Mouse (Mus musculus) adrenal gland, postnatal 14 days (tissue): ENCODE data around the gene Ccr1. TPM values are rescaled to one million over a fixed set of nuclear protein-coding genes. Genes with fewer than 3 reads are reported as not detected.

ENCODE experiments used
- DNase-seq: peaks from one replicate; pipeline ENCODE4 v3.0.0; 2021; ENCODE audit warnings: mixed read lengths
- total RNA-seq: library from RNA; stranded (reverse); gene quantifications from 2 replicates; pipeline ENCODE4 v1.2.3, GENCODE M21; 2021

Gene Ccr1
- total RNA-seq, 1 experiment from 2014 or later = 0.89 TPM

DNA sequence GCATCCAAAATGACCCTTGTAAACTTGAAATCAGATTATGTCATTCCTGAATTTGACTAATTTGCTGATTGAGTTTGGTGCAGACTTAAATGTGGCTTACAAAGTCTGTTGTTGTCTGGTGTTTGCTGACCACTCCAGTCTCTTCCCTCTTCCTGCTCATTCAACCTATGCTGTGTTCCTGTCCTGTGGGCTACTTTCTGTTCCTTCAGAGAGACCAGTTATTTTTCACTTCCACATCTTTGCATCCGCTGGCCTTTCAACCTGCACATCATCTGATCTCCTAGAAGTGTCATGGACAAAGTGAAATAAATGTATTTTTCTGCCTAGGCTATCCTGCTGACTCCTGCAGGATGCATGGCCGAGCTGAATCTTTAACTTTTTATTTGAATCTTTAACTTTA, 14.9 kb downstream of the Ccr1 start:
- DNase-seq = no peak

DNA sequence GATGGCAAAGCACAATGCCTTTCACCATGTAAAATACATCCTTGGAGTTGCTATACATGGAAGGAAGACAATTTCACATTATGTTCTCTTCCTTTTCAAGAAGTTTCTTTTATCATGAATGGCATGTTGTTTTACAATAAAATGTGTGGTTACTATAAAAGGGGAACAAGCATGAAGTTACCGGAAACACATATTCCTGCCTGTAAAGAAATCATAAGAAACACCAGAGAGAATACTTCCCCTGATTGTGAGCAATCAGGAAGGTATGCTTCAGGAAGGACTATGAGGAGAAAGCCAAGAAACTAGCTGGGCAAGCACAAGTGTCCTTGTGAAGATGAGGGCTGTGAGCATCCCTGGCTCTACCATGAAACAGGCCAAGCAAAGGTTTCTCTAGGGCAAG, 17.3 kb downstream of the Ccr1 start:
- no peak for DNase-seq

DNA sequence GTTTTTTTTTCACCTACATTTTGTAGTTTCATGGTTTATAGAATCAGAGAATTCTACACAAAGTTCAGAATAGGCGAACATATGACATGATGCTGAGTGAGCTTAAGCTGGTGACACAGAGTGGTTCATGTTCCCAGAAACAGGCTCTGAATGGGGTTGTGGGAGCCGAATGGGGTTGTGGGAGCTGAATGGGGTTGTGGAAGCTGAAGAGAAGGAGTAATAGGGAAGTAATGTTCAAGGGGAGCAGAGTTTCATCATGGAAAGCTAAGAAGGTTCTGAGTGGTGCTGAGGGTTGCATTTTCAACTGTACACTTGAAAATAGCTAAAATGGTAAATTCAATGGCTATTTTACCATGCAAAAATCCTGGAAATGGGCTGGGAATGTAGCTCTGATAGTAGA, 19.1 kb downstream of the Ccr1 start:
- no peak for DNase-seq

DNA sequence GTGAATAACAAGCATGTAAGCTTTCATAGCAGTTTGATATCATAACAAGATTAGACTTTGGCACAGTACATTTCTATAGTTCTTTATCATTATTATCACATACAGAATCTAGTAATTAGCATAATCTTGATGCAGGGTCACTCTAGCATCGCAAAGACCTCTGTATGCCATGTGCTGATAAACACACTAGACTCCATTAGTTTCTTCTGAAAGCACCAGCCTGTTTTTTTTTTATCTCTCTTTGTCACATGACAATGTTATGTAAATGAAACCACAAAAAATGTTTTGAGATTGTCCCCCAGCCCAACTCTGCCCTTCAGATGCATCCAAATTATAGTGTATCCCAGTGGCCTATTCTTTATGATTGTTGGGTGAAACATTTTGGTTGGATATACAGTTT, 20.7 kb downstream of the Ccr1 start:
- DNase-seq = no peak

DNA sequence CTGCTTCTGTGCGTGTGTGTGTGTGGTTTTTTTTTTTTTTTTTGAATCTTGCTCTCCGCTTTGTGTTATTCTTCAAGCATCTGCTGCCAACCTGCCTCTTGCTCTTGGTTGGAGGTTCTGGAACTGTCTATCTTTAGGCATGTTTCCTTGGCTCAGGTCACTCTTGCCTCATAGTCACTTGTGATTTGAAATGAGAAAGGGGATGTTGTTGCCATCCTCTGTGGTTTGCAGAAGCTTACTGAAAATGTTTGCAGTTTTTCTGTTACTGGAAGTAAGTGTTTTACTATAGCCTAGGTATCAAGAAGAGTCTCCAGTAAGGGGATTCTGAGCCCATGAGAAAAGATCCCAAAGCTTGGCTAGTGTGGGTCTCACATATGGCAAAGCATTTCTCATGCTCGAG, 26.5 kb downstream of the Ccr1 start:
- DNase-seq = no peak

DNA sequence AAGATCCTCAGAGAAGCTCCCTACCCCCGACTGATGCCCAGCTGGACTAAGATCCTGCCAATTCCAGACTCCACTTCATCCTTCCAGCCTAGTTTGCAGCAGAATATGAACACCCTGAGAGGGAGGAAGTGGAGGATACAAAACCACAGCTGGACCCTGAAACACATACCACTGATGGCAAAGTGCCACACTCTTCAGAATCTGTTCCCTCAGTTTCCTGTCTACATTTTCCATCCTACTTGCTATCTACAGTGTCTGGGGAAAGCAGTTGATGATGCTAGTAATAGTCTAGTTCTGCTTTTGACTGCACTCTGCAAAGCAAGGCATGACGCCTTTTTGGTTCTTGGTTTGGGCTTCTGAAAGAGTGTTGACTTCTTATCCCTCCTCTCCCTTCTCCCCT, 27.2 kb downstream of the Ccr1 start:
- DNase-seq = no peak

DNA sequence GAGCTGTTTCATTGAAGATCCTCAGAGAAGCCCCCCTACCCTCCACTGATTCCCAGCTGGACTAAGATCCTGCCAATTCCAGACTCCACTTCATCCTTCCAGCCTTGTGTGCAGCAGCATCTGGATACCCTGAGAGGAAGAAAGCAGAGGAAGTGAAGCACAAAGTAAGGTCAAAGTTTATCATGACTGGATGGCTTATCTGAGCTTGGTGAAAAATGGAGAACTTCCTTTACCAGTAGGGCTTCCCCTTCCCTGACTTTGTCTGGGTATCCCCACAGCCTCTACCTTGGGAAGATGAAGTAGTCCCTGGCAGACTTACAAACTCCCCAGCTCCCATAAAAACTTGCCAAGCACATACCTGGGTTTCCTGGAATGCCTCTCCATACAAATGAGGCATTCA, 27.9 kb downstream of the Ccr1 start:
- DNase-seq = no peak

DNA sequence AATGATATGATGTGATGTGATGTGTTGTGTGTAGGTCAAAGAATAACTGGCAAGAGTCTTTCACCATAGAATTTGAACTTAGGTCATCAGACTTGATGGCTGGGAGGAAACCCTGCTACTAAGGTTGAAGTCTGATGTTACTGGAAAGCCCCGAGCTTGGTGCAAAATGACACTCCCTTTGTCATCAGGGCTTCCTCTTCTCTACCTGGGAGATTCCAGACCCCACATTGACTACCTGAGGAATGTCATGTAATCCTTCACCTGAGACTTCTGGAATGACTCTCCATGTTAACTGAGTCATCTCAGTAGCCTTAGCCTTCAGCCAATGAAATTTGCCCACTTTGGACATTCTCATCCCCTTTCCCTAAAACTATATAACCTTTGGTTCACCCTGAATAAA, 28.3 kb downstream of the Ccr1 start:
- DNase-seq = no peak

DNA sequence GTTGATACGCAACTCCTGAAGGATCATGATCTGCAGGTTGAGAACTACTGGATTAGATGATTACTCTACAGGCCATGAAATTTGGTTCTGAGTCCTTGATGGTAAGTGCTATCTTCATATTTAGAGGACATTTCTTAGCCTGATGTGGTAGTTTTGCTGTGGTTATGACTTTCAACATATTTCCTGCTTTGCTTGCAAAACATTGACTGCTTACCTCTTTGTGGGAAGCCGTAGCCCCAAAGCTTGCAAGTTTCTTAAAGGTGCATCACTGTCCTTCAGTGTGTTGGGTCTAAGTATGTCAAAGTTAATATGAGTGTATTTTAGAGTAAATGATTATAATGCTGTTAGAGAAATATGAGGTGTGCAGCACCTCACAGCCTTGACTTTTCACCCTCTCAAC, 30.5 kb downstream of the Ccr1 start:
- DNase-seq = no peak

DNA sequence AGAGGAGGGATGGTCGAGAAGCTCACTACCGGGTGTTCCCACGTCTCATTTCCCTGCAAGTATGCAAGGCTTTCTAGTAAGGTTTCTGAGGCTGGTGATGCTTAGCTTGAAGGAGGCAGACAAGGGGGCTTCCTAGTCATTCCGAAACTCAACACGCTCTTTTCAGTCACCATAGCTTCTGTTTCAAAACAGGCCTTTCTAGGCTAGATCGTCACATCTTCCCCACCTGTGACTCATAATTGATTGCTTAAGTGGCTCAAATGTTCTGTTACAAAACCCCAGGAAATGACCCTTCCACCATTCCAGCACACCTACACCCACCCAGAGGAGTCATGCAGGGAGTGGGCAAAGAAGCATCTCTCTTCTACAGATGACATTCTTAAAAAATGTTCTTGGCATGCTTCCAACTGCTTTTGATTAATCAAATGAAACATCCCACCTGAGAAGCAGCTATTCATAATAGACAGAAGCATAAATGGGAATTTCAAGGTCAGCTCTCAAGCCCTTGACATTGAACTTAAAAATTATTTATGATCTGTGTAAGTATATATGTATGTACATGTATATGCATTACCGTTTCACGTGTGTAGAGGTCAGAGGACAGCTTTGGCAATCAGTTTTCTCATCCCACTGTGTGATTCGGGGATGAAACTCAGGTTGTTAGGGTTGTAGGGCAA, 31.8 kb downstream of the Ccr1 start:
- DNase-seq = no peak

DNA sequence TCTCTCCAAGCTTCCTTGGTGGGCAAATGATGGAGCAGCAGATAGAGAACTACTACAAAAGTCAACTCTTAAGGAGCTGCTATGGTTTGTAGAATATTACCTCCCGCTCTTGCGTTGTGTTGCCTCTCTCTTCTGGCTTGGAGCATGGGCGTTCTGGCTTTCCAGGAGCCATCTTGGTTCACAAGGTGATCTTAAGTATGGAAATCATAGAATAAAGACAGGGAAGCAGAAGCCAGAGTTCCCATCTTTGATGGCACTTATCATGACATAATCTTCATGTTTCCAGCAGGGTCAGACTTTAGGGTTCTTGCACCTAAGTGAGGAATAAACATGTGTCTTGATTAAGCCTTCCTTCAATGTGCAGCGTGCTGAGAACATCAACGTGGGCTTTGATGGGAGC, 32.7 kb downstream of the Ccr1 start:
- no peak for DNase-seq

DNA sequence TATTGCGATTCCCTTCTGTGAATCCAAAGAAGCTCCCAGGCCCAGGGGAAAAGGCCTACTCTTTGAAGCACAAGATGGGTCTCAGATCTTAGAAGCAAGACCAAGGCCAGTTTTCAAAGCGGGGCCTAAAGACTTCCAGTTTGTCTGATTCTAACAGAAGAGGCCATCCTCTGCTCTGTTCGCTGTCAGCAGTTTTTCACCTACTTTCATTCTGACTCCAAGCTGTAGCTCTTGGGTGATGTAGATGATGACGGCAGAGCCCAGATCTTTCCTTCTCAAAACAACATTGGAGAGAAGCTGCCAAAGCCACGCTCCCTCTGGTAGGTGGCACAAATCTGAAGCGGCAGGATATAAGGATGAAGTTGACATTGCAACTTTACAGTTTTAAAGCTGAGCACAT, 33.1 kb downstream of the Ccr1 start:
- no peak for DNase-seq

DNA sequence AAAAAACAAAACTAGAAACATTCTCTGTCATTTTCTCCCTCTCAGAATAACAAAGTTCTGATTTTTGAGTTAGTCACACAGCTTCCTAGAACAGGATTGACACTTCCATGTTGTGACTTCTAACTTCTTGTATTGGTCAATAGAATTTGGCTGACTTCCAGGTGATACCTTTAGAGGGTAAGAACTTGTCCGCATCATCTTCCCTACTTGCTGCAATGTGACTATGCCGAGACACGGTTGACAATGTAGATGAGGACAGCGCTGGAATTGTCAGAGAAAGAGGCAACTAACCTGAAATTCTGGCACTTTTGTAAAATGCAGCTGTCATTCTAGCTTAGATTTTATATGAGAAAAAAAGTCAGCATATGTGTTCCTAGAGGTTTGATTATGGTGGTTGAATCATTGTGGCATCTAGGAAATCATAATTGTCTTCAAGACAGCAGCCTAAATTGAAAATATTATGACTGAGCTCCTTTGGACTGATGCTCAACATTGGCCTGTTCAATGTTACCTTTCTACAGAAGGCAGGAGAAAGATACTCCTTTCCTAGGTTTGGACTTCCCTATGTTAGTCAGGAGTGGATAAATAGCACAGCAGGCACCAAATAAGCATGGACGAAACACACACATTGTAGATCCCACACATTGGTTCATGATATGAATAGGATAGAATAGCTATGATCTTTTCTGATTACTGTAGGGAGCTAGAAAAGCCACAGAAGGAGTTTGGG, 34.6 kb downstream of the Ccr1 start:
- no peak for DNase-seq

DNA sequence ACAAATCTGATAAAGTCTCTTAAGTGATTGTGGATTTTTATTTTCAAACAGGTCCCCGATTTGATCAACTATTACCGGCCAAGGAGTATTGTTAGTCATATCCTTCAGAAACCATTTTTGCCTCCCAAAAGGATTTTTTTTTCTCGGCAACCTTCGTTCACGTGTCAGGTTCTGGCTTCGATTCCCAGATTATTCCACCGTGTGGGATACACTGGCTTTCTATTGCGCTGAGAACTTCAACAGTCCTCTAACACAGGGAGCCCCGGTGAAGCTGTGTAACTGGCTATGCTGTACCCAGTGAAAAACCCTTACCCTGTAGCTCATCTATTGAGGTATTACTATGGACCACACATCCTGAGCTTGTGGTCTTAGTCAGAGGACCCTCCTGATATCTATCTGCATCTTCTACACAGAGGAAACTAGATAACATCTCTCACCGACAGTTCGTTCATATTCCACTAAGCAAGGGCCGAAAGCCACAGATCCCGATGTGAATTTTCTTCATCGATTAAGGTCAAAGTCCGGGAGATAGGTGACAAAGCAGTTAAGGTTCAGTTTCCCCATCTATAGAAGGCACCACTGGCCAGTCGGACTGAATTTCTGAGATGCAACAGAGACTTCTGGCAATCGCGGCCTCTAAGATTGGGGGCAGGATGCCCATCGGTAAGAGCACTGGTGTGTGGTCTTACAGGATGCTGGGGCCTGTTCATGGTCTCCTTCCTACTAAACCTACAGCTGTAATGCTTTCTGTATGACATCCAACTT, 35.4 kb downstream of the Ccr1 start:
- no peak for DNase-seq

DNA sequence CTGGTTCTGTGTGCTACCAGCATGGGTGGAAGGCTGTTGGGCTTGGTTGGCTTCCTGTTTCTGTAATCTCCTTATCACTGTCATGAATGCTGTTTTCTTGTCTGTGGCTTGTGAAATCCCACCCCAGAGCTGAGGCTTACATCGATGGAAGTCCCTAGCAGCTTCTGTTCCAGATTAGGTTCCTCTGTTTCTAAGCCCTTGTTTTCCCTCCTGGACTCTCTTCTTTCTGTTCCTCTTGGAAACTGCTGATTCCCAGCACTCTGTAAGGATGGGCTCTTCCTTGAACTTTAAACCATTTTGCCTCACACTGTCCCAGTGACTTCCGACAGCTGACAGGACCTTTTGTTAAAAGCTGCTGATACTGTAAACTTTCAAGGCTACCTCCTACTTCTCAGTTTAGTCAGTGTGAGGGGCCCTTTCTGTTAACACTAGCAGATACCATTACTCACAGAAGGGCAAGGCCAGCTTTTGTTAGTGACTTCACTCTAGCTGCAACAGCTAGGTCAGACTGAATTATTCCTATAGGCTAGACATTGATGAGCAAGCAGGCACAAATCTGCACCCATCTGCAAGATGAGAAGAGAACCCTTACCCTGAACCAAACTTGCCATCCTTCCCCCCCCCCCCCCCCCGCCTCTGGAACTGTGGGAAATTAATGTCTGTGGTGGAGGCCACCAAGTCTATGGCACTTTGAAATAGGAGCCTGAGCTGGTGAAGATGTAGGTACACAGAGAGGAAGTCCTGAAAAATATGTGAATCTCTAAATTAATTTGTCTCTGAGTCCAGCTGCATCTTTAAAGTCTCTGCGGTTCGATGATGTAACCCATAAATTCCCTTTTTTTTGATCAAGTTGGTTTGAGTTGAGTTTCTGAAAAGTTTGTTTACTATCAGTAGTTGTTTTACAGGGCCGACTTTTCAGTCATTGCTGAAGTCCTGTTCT, 36.5 kb downstream of the Ccr1 start:
- peak; percentile 43 for DNase-seq

DNA sequence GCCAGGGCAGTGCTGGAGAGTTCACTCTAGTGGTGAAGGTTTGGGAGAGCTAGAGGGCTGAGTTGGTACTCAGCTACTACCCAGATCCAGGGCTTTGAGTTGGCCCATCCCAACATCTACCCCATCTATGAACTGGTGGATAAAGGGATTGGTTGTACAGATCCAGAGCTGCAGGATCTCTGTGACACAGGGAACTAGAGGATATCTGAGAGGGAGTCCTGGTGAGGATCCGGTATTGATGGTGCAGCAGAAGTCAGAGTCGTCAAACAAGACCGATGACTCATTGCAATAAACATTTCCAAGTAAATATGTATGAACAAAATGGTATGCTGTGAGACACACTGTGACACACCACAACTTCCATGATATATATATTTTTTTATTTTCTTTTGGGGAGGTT, 37.6 kb downstream of the Ccr1 start:
- no peak for DNase-seq

DNA sequence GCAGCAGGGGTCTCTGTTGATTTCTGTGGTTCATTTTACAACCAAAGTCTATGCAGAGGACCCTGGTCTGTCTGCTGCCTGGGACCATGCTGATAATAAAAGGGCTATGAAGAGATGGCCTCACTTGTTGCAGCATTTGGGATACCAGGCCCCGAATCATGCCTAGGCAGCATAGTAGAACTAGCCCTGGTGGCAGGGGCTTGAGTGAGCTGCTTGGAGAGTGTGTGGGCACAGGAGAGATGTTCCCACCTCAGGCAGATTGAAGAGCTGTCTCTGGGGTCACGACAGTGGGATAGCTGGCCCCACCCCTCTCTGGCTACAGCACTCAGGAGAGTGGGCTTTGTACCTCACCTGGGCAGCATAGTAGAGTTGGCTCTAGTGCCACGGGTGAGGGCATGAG, 38.0 kb downstream of the Ccr1 start:
- DNase-seq = no peak

DNA sequence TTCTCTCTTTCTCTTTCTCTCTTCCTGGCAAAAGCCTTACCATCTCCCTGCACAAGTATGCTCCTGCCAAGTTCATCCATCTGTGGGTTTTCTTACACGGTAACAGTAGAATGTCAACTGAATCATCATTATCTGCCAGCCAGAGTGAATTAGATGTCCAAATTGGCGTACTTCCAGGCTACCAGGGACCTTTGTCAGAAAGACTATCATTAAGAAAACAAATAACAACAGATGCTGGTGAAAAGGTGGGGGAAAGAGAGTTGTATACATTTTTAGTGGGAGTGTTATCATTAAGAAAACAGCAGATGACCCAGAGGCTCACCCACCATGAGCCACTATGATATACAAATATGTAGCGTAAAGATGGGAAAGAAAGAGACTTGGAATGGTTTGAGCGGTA, 38.6 kb downstream of the Ccr1 start:
- DNase-seq = no peak

DNA sequence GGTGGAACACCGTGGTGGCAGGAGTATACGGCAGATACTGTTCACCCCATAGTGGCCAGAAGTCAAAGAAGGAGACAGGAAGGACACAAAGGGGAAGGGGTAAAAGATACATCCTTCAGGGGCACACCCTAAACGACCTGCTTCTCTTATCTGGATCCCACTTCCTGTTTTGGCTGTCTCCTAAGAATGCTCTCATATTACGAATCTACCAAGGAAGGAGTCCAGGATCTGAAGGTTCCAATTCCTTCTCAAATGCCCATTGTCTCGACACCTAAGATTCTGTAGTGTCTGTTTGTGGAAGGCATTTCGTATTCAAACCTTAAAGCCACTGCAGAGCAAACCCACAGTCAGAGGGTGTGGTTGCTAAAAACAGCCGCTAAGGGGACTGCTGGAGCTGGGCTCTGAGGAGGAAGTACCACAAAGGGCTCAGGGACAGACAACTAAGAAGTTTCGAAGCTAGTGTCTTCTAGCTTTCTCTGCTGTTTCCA, 39.7 kb downstream of the Ccr1 start:
- DNase-seq = no peak

DNA sequence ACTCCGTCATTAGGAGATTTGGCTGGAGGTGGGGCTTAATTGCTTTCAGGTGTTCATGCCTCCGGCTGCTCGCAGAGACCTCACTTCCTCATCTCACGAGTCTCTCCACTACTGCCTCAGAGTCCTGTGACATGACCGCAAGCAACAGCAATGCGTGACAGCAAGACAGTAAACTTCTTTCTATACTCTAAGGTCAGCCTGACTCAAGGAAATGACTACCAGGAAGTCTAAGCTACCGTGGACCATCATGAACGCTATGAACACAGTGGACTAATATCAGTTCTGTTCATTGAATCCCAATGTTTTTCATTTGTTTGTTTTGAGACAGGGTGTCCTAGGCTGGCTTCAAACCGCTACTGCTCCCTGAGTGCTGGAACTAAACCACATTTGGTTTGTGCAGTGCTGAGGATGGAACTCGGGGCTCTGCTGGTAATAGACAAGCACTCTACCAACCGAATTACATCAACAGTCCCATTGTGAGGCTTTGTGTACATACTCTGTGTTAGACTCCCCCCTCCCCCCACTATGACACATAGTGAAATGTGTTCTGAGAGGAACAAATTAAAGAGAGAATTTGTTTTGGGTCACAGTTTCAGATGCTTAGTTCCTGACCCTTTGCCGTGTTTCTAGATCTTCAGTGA, 40.3 kb downstream of the Ccr1 start:
- DNase-seq = no peak

DNA sequence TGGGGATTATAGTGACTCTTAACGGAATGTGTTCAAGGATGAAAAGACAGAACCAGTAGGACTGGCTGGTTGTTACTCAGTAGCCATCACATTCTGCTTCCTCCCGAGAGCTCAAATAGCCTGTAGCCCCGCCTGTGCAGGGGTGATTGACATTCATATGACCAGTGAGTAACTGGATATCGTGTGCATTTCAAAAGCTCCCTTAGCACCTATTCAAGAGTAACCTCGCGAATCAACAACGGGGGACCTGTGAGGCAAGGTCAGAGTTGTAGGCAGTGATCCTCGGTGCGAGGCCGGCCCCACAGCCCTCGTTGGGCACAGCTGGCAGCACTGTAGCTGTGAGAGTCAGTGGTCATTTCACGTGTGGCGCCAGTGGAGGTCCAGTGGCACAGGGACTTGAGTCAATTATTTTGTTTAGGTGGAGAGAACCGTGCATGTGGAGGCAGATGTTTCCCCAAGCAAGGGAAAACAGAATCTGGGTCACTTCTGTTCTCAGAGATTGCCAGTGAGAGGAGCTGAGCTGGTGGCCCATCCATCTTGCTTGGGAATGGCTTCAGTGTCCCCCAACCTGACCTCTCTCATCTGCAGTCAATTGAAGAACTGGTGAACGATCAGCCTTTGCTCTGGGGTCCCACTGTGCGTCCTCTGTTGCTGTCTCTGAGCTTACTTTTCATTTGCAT, 41.1 kb downstream of the Ccr1 start:
- no peak for DNase-seq
